9 mouse cellular contexts compared by ENCODE assay signal in genomic region chr2:32083159-32084011, GRCm38 (mm10). TPM values are rescaled to one million over a fixed set of nuclear protein-coding genes. Genes with fewer than 3 reads are reported as not detected.
A peak's percentile ranks its signal among the peaks of the same experiment; 100 is the strongest.
DNase-seq lines count a peak whose midpoint lies in the region; ATAC-seq and TF ChIP-seq lines count a peak whose summit lies in the region.
"Had no signal": no experiment of that assay in that cellular context is flagged by ENCODE, and none has a peak within 500 bp of the region (broad histone marks: within the 10 kb centered on the region; RNA-seq: fewer than 3 reads in every experiment).

No protein-coding gene starts in this region.

- no peak for TF ChIP-seq CTCF in G1E (IDR thresholded peaks at IDR 0.05; ENCODE audit: low read depth, low read length)

- intact Hi-C loops in heart, postnatal 36 days (cut with DNase I): loop anchor here (2.0 to 5.0 kb wide), 2 partner anchors 41 to 47 kb away; no protein-coding TSS in a partner anchor

- H3K27ac ChIP-seq in embryonic facial prominence, embryonic 15.5 days (replicated peaks): 0 out of 2 replicates have a peak overlapping the region, but pooled peaks have one; percentile 22
- no peak overlapping the region for H3K27ac ChIP-seq in midbrain, embryonic 15.5 days
- H3K27ac ChIP-seq in stomach, embryonic 15.5 days: peak overlapping the region; percentile 16; the same call in 1 of the 2 replicates

- H3K27me3 ChIP-seq in G1E (ENCODE audit: insufficient read depth, low read length): peaks cover 68% of the 10 kb centered on the region
- peaks cover 68% of the 10 kb centered on the region for H3K27me3 ChIP-seq in embryonic facial prominence, embryonic 15.5 days
- H3K27me3 ChIP-seq in midbrain, embryonic 15.5 days (replicated peaks): peaks cover 62% of the 10 kb centered on the region
- peaks cover 63% of the 10 kb centered on the region for H3K27me3 ChIP-seq in stomach, embryonic 15.5 days (replicated peaks)

- H3K9me3 ChIP-seq in G1E (replicated peaks): peaks cover 11% of the 10 kb centered on the region
- H3K9me3 ChIP-seq in embryonic facial prominence, embryonic 15.5 days (replicated peaks): no peaks in the 10 kb centered on the region
- no peaks in the 10 kb centered on the region for H3K9me3 ChIP-seq in midbrain, embryonic 15.5 days
- no peaks in the 10 kb centered on the region for H3K9me3 ChIP-seq in stomach, embryonic 15.5 days

- H3K4me1 ChIP-seq in G1E (ENCODE audit: insufficient read depth, low read depth, low read length): peaks cover 52% of the 10 kb centered on the region
- peaks cover 19% of the 10 kb centered on the region for H3K4me1 ChIP-seq in embryonic facial prominence, embryonic 15.5 days
- peaks cover 18% of the 10 kb centered on the region for H3K4me1 ChIP-seq in midbrain, embryonic 15.5 days
- H3K4me1 ChIP-seq in stomach, embryonic 15.5 days: peaks cover 15% of the 10 kb centered on the region

- peak overlapping the region; percentile 100 for H3K4me2 ChIP-seq in embryonic facial prominence, embryonic 15.5 days (replicated peaks)
- H3K4me2 ChIP-seq in midbrain, embryonic 15.5 days: peak overlapping the region; percentile 100
- peak overlapping the region; percentile 100 for H3K4me2 ChIP-seq in stomach, embryonic 15.5 days

- H3K36me3 ChIP-seq in G1E (replicated peaks): peaks cover 3% of the 10 kb centered on the region
- H3K36me3 ChIP-seq in embryonic facial prominence, embryonic 15.5 days: no peaks in the 10 kb centered on the region
- H3K36me3 ChIP-seq in midbrain, embryonic 15.5 days (replicated peaks): no peaks in the 10 kb centered on the region
- H3K36me3 ChIP-seq in stomach, embryonic 15.5 days: no peaks in the 10 kb centered on the region

- under 1% methylated on average over 91 of the region's 91 CpGs for WGBS in embryonic facial prominence, embryonic 15.5 days
- under 1% methylated on average over 91 of the region's 91 CpGs for WGBS in midbrain, embryonic 15.5 days
- WGBS in stomach, embryonic 15.5 days: under 1% methylated on average over 87 of the region's 91 CpGs

- ATAC-seq in G1E (ENCODE audit: extremely low read depth, insufficient number of reproducible peaks, low FRiP score, poor library complexity, severe bottlenecking): no peak
- no peak for ATAC-seq in embryonic facial prominence, embryonic 15.5 days (ENCODE audit: insufficient number of reproducible peaks, low FRiP score, low TSS enrichment, low read depth)
- peak; percentile 24; the same call in 1 of the 2 replicates for ATAC-seq in midbrain, embryonic 15.5 days (replicated peaks)
- peak; percentile 53 for ATAC-seq in stomach, embryonic 15.5 days (ENCODE audit: insufficient read depth, low FRiP score, low read depth)

- H3K4me3 ChIP-seq in G1E (ENCODE audit: low read depth, low read length): peak overlapping the region; percentile 71
- peak overlapping the region; percentile 67 for H3K4me3 ChIP-seq in embryonic facial prominence, embryonic 15.5 days (replicated peaks)
- H3K4me3 ChIP-seq in midbrain, embryonic 15.5 days: peak overlapping the region; percentile 84
- peak overlapping the region; percentile 57 for H3K4me3 ChIP-seq in stomach, embryonic 15.5 days (replicated peaks)

- peak; percentile 32 for DNase-seq in cerebellum, adult 11 months
- no peak for DNase-seq in cerebellum, adult 11-12 months
- DNase-seq in G1E (ENCODE audit: low spot score): no peak
- peak; percentile 65 to 72 for DNase-seq in heart, postnatal 36 days
- peak; percentile 83 for DNase-seq in liver

- H3K9ac ChIP-seq in embryonic facial prominence, embryonic 15.5 days: peak overlapping the region; percentile 50
- H3K9ac ChIP-seq in midbrain, embryonic 15.5 days: peak overlapping the region; percentile 16; the same call in 1 of the 2 replicates
- peak overlapping the region; percentile 43; the same call in 1 of the 2 replicates for H3K9ac ChIP-seq in stomach, embryonic 15.5 days

RNA-seq across cellular contexts. Expression of gene Fam78a, which starts 1.3 kb away (rescaled TPM):
- total RNA-seq in G1E (2014; fragmentation: Nextera tagmentation) (21.7 and 24.7 TPM in 2 replicates), G1E (2017) (25.3 and 27.4 TPM in 2 replicates)
- polyA plus RNA-seq in G1E (2012): 49.2 and 54.5 TPM in 2 replicates
- polyA plus RNA-seq in embryonic facial prominence, embryonic 15.5 days (2015; fragmentation: Nextera tagmentation; extraction: Ambion mirVana): 3.9 and 6.0 TPM in 2 replicates
- total RNA-seq in heart, postnatal 36 days (2021): 10 to 100 TPM; 14.3 to 15.8 TPM
- polyA plus RNA-seq in midbrain, embryonic 15.5 days (2015; fragmentation: Nextera tagmentation; extraction: Ambion mirVana): 0.65 and 0.80 TPM in 2 replicates
- polyA plus RNA-seq in stomach, embryonic 15.5 days (2015; fragmentation: Nextera tagmentation; extraction: Ambion mirVana): 1.7 and 2.2 TPM in 2 replicates
- polyA plus RNA-seq: C2C12 had no signal

RNA-seq across cellular contexts. Expression of gene Plpp7, which starts 11.9 kb away (rescaled TPM):
- total RNA-seq in G1E (2014; fragmentation: Nextera tagmentation): not detected in 2 replicates
- 0.41 and 0.44 TPM in 2 replicates for total RNA-seq in G1E (2017)
- 0.42 and 0.44 TPM in 2 replicates for polyA plus RNA-seq in G1E (2012)
- 9.4 and 10.0 TPM in 2 replicates for polyA plus RNA-seq in embryonic facial prominence, embryonic 15.5 days (2015; fragmentation: Nextera tagmentation; extraction: Ambion mirVana)
- 10 to 100 TPM; 24.7 to 32.1 TPM for total RNA-seq in heart, postnatal 36 days (2021)
- polyA plus RNA-seq in midbrain, embryonic 15.5 days (2015; fragmentation: Nextera tagmentation; extraction: Ambion mirVana): 25.7 and 26.7 TPM in 2 replicates
- 4.4 and 4.8 TPM in 2 replicates for polyA plus RNA-seq in stomach, embryonic 15.5 days (2015; fragmentation: Nextera tagmentation; extraction: Ambion mirVana)

Comparison
In these comparisons a context has a peak if more than half of its experiments do, and no peak if none do; other contexts are left out.
1. DNase-seq: peak in cerebellum, adult 11 months (single experiment), heart, postnatal 36 days (2 of 2) and liver (single experiment); none in cerebellum, adult 11-12 months (single experiment) and G1E (single experiment).
2. ATAC-seq: peak in midbrain, embryonic 15.5 days (single experiment) and stomach, embryonic 15.5 days (single experiment); none in G1E (single experiment) and embryonic facial prominence, embryonic 15.5 days (single experiment).
3. Peak in every context shown above with its lines, with median percentiles within 50 percentile points of each other: H3K4me3 ChIP-seq, H3K4me2 ChIP-seq and H3K9ac ChIP-seq.